Mouse (Mus musculus): ENCODE data around the gene Ppp1r26.

DNA sequence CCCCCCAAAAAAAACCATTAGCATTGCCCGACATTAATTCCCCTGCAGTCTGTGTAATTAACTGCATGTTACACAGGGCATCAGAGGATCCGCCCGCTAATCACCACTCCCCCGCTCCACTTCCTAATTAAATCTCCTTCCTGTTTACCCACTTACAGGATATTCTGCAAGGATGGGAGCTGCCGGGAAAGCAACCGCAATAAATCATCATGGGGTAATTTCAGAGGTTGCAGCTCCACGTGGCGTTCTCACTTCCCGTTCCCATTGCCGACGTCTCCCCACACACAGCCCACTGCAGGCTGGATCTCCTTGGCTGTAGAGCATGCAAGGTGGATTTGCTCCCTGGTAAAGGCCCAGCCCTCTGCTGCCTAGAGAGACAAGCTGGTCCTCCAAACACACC lies 45.0 kb upstream of the Ppp1r26 start:
- no peak for TF ChIP-seq CTCF (IDR thresholded peaks at IDR 0.05)
- no peak for TF ChIP-seq POLR2A (IDR thresholded peaks at IDR 0.05; ENCODE audit: insufficient read depth, low read depth, low read length)

Data from heart, adult 2 months (tissue).